Mouse (Mus musculus) c-Kit-positive CD71-negative TER-119-negative erythroid progenitor cells, embryonic 14.5 days (primary cell): ENCODE results near the gene Idh3a.

ENCODE experiments used
- DNase-seq: peaks from one replicate; pipeline ENCODE4 v3.0.0-alpha.2; 2013; ENCODE audit warnings: low read depth

Gene Idh3a

GRCm38 (mm10) chr9:54647456-54647855, 61.3 kb downstream of the Idh3a start:
- DNase-seq, result no peak

GRCm38 (mm10) chr9:54649360-54649759, 63.2 kb downstream of the Idh3a start:
- no peak for DNase-seq

- no peak for DNase-seq
These were observed 66.6 kb downstream of the Idh3a start for GRCm38 (mm10) chr9:54652778-54653177.
